Mouse (Mus musculus) liver, embryonic 15.5 days (tissue): ENCODE measurements around the gene Rmdn2. TPM values are rescaled to one million over a fixed set of nuclear protein-coding genes. Genes with fewer than 3 reads are reported as not detected.

Source experiments
- ATAC-seq: fragments of 200-750 bp; cut with Nextera tagmentation; 2 replicates; pipeline ENCODE4 v1.8.0; 2017; ENCODE audit warnings: moderate number of reproducible peaks, mild to moderate bottlenecking, moderate library complexity; ENCODE audit not compliant: insufficient read depth
- H3K27ac ChIP-seq: fragments of 300-500 bp; sonication (generic); replicated peaks from 2 replicates; pipeline ENCODE4 v1.5.1; 2015; ENCODE audit warnings: mild to moderate bottlenecking, inconsistent platforms
- H3K27me3 ChIP-seq: fragments of 300-500 bp; sonication (generic); 2 replicates; pipeline ENCODE4 v1.6.1; 2015; ENCODE audit warnings: mild to moderate bottlenecking, inconsistent platforms
- H3K36me3 ChIP-seq: fragments of 300-500 bp; sonication (generic); replicated peaks from 2 replicates; pipeline ENCODE4 v1.6.1; 2015; ENCODE audit warnings: moderate library complexity, mild to moderate bottlenecking, inconsistent platforms
- H3K4me1 ChIP-seq: fragments of 300-500 bp; sonication (generic); replicated peaks from 2 replicates; pipeline ENCODE4 v1.6.1; 2015; ENCODE audit warnings: inconsistent platforms
- H3K4me2 ChIP-seq: fragments of 300-500 bp; sonication (generic); 2 replicates; pipeline ENCODE4 v1.6.1; 2015; ENCODE audit warnings: moderate library complexity, mild to moderate bottlenecking, inconsistent platforms
- H3K4me3 ChIP-seq: fragments of 300-500 bp; sonication (generic); replicated peaks from 2 replicates; pipeline ENCODE4 v1.5.1; 2015; ENCODE audit warnings: mild to moderate bottlenecking, inconsistent platforms
- H3K9ac ChIP-seq: fragments of 300-500 bp; sonication (generic); 2 replicates; pipeline ENCODE4 v1.6.1; 2015; ENCODE audit warnings: moderate library complexity, mild to moderate bottlenecking, inconsistent platforms
- H3K9me3 ChIP-seq: fragments of 300-500 bp; sonication (generic); replicated peaks from 2 replicates; pipeline ENCODE4 v1.6.1; 2016; ENCODE audit warnings: inconsistent platforms
- WGBS: fragments of 180-500 bp; shearing (Covaris S2); methylation state at CpG from one replicate; pipeline ENCODE4 v1.1.7; 2015; ENCODE audit warnings: mixed read lengths; ENCODE audit not compliant: insufficient replicate concordance; 5-methylcytosine and 5-hydroxymethylcytosine counted together
- polyA plus RNA-seq: library from polyadenylated mRNA; unstranded; fragments of >200 nt; fragmentation: Nextera tagmentation; extraction: Ambion mirVana; gene quantifications from 2 replicates; pipeline ENCODE4 v1.2.1, GENCODE M21; 2015

The Rmdn2 gene
- polyA plus RNA-seq, 1 experiment from 2014 or later = 4.7 TPM

- H3K36me3 ChIP-seq = no peaks in the 10 kb centered on the region
- no peaks in the 10 kb centered on the region for H3K27me3 ChIP-seq
- H3K4me2 ChIP-seq = no peak overlapping the region
- H3K9me3 ChIP-seq = no peaks in the 10 kb centered on the region
- peaks cover 8% of the 10 kb centered on the region for H3K4me1 ChIP-seq
- ATAC-seq = no peak
- H3K9ac ChIP-seq = no peak overlapping the region
- no peak overlapping the region for H3K27ac ChIP-seq
- WGBS = 68% methylated on average over 4 of the region's 4 CpGs
- H3K4me3 ChIP-seq = no peak overlapping the region
Measured at GRCm38 (mm10) chr17:79616621-79617020, 5.0 kb downstream of the Rmdn2 start.

DNA sequence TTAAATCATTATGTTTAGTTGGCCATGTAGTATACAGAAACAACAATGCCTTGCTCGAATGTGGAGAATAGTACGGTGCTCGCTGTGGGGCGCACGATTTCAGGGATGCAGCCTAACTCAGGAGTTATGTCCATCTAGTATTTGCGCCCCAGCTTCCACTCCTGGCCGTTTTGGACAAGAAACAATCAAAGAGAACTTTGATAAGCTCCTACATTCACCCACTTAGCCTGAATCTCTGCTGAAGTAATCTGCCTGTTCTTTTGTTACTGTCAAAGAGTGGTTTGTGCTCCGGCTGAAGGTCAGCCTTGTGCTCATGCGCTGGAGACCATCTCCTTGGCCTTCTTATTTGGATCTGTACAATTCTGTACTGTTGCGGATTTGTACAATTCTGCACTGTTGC is 6.8 kb downstream of the Rmdn2 start:
- Histone ChIP-seq H3K4me1 (peaks cover 8% of the 10 kb centered on the region), H3K27me3 (no peaks in the 10 kb centered on the region), H3K9ac (no peak overlapping the region), H3K4me2 (no peak overlapping the region), H3K9me3 (no peaks in the 10 kb centered on the region), H3K27ac (no peak overlapping the region), H3K4me3 (no peak overlapping the region), H3K36me3 (no peaks in the 10 kb centered on the region)
- 71% methylated on average over 10 of the region's 10 CpGs for WGBS
- ATAC-seq = no peak

DNA sequence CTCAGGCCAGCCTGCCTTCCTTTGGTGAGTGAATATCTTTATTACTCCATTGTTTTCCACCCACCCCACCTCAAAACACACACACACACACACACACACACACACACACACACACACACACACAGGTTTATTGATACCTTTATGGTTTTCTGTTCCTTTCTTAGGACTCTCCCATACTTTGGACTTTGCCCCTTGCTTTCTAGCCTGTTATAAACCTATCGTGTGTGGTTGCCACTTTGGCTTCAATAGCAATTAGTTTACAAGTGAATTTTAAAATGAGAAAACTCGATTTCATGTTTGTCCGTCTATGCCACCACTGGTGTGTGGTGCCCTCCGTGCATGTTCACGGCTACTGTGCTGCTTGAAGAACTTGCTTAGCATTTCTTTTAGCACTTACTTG is 7.3 kb downstream of the Rmdn2 start:
- Histone ChIP-seq H3K36me3 (no peaks in the 10 kb centered on the region), H3K9ac (no peak overlapping the region), H3K4me1 (peaks cover 8% of the 10 kb centered on the region), H3K4me3 (no peak overlapping the region), H3K27ac (no peak overlapping the region), H3K4me2 (no peak overlapping the region), H3K27me3 (no peaks in the 10 kb centered on the region), H3K9me3 (no peaks in the 10 kb centered on the region)
- 78% methylated on average over 5 of the region's 5 CpGs for WGBS
- ATAC-seq = no peak

DNA sequence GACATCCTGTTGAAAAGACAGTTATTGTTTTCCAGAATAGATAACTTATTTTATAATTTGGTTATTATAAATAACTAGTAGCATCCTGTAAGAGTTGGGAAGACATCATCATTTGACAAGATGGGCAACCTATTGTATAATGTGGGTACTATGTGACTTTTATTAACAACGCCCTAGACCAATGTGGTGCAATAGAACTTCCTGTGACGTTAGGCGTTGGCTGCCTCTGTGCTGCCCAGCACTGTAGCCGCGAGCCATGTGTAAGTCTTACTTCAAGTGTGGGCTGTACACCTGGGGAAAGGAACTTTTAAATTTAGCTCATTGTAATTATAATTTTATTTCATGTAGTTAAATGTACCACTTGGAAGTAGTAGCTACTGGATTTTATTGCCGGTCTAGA is 10.4 kb downstream of the Rmdn2 start:
- H3K27ac ChIP-seq = no peak overlapping the region

DNA sequence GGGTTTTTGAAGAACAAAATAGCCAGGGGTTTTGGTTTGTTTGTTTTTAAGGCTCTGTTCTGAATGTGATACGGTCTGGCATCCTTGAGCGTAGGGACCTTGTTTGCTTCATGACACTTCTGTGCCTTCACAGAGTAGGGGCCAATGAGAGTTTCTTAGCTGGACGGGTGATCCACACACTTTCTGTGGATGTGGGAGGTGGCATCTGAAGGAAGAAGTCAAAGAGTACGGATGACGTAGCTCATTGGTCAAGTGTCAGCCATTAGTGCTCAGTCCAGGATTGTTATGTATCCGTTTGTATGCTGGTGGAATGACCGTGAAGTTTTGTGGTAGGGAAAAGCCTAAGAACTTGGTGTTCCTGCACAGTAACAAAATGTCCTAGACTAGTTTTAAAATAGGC is 10.9 kb downstream of the Rmdn2 start:
- Histone ChIP-seq H3K9ac (no peak overlapping the region), H3K27me3 (no peaks in the 10 kb centered on the region), H3K4me2 (no peak overlapping the region), H3K4me3 (no peak overlapping the region), H3K27ac (no peak overlapping the region), H3K9me3 (no peaks in the 10 kb centered on the region), H3K36me3 (no peaks in the 10 kb centered on the region), H3K4me1 (no peaks in the 10 kb centered on the region)
- whole genome bisulfite sequencing = 81% methylated on average over 7 of the region's 7 CpGs
- ATAC-seq = no peak

More for the DNA sequence above, 10.4 kb downstream of the Rmdn2 start:
- Histone ChIP-seq H3K9me3 (no peaks in the 10 kb centered on the region), H3K4me1 (no peaks in the 10 kb centered on the region), H3K27me3 (no peaks in the 10 kb centered on the region), H3K36me3 (no peaks in the 10 kb centered on the region), H3K4me2 (no peak overlapping the region), H3K4me3 (no peak overlapping the region), H3K9ac (no peak overlapping the region)
- no peak for ATAC-seq
- WGBS = 84% methylated on average over 6 of the region's 6 CpGs

- Histone ChIP-seq H3K36me3 (no peaks in the 10 kb centered on the region), H3K27me3 (no peaks in the 10 kb centered on the region), H3K9ac (no peak overlapping the region), H3K9me3 (no peaks in the 10 kb centered on the region), H3K4me3 (no peak overlapping the region), H3K27ac (no peak overlapping the region), H3K4me2 (no peak overlapping the region), H3K4me1 (no peaks in the 10 kb centered on the region)
- ATAC-seq = no peak
- 61% methylated on average over 3 of the region's 3 CpGs for WGBS
Measured at GRCm38 (mm10) chr17:79623841-79624240, 12.2 kb downstream of the Rmdn2 start.

GRCm38 (mm10) chr17:79626241-79626816 is 14.7 kb downstream of the Rmdn2 start:
- WGBS = 73% methylated on average over 12 of the region's 12 CpGs
- Histone ChIP-seq H3K9ac (no peak overlapping the region), H3K27me3 (no peaks in the 10 kb centered on the region), H3K4me2 (no peak overlapping the region), H3K4me3 (no peak overlapping the region), H3K27ac (no peak overlapping the region), H3K4me1 (no peaks in the 10 kb centered on the region), H3K36me3 (no peaks in the 10 kb centered on the region), H3K9me3 (no peaks in the 10 kb centered on the region)
- ATAC-seq = no peak

DNA sequence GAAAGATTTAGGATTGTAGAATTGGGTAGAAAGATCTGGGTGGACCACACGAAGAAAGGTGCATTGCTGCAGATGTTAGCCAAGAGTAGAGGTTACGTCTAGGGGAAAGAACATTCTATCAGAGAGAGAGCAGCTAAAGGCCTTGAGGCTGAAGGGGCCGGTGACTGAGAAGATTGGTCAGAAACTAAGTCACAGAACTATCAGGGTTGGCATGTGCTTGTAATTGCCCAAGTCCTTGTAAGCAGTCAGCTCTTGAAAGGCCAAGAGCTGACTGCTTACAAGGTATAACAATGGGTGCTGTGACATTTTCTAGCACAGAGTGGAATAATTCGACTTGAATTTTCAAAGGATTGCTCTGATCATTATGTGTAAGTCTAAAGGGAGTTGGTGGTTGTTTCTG is 38.2 kb downstream of the Rmdn2 start:
- H3K27me3 ChIP-seq = no peaks in the 10 kb centered on the region
- H3K4me1 ChIP-seq = no peaks in the 10 kb centered on the region
- H3K9me3 ChIP-seq = no peaks in the 10 kb centered on the region

DNA sequence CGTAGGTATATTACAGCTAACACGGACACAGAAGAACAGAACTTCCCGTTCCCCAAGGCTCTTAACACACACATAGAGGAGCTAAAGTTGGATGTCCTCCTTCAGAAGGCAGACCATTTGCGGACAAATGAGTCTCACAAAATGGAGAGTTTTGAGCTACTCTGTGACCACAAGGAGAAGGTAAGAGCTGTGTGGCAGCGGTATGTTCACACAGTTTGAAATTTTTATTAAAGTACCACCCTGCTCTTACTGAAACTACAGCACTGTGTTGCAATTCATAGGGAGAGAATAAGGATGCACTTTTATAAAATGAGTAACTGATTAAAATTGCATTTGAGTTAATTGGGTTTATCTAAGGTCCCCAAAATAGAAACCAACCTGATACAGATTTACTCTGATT is 38.6 kb downstream of the Rmdn2 start:
- Histone ChIP-seq H3K9me3 (no peaks in the 10 kb centered on the region), H3K4me3 (no peak overlapping the region), H3K36me3 (no peaks in the 10 kb centered on the region), H3K27me3 (no peaks in the 10 kb centered on the region), H3K4me1 (no peaks in the 10 kb centered on the region), H3K4me2 (no peak overlapping the region), H3K27ac (no peak overlapping the region), H3K9ac (no peak overlapping the region)
- no peak for ATAC-seq
- 83% methylated on average over 5 of the region's 5 CpGs for WGBS

More for the DNA sequence above, 38.2 kb downstream of the Rmdn2 start:
- Histone ChIP-seq H3K27ac (no peak overlapping the region), H3K36me3 (no peaks in the 10 kb centered on the region), H3K4me3 (no peak overlapping the region), H3K9ac (no peak overlapping the region), H3K4me2 (no peak overlapping the region)
- WGBS = 70% methylated on average over 4 of the region's 4 CpGs
- no peak for ATAC-seq

- no peaks in the 10 kb centered on the region for H3K36me3 ChIP-seq
- H3K27ac ChIP-seq = no peak overlapping the region
- 41% methylated on average over 1 of the region's 1 CpGs for WGBS
- ATAC-seq = no peak
- H3K9ac ChIP-seq = no peak overlapping the region
- H3K4me1 ChIP-seq = no peaks in the 10 kb centered on the region
- no peaks in the 10 kb centered on the region for H3K9me3 ChIP-seq
- no peaks in the 10 kb centered on the region for H3K27me3 ChIP-seq
- H3K4me3 ChIP-seq = no peak overlapping the region
- H3K4me2 ChIP-seq = no peak overlapping the region
Measured at GRCm38 (mm10) chr17:79653171-79653570, 41.5 kb downstream of the Rmdn2 start.

GRCm38 (mm10) chr17:79654187-79654586 is 42.5 kb downstream of the Rmdn2 start:
- no peak for ATAC-seq
- no peaks in the 10 kb centered on the region for H3K27me3 ChIP-seq
- no peak overlapping the region for H3K9ac ChIP-seq
- 56% methylated on average over 3 of the region's 3 CpGs for WGBS
- H3K4me1 ChIP-seq = no peaks in the 10 kb centered on the region
- H3K9me3 ChIP-seq = no peaks in the 10 kb centered on the region
- no peak overlapping the region for H3K4me2 ChIP-seq
- H3K36me3 ChIP-seq = no peaks in the 10 kb centered on the region
- H3K27ac ChIP-seq = no peak overlapping the region
- H3K4me3 ChIP-seq = no peak overlapping the region

DNA sequence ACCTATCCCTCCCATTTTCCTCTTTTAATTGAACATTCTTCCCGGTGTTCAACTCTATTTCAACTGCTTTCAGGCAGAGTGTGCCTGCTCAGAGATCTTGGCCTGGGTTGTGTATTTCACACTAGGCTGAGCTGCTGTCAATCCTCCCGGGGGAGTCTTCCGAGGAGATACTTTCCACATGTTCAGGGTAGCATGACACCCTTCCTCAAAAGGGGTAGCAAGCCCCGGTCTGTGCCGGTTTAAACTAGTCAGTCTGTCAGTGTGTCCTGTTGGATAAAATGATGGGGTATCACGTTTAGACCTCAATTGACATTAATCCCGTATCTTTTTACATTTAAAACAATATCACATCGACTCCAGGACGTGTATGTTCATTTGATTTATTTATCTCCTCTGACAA is 46.1 kb downstream of the Rmdn2 start:
- no peaks in the 10 kb centered on the region for H3K36me3 ChIP-seq
- WGBS = 59% methylated on average over 9 of the region's 9 CpGs

More for the DNA sequence above, 46.1 kb downstream of the Rmdn2 start:
- H3K4me3 ChIP-seq = no peak overlapping the region
- H3K27me3 ChIP-seq = no peaks in the 10 kb centered on the region
- no peaks in the 10 kb centered on the region for H3K4me1 ChIP-seq
- H3K4me2 ChIP-seq = no peak overlapping the region
- H3K27ac ChIP-seq = no peak overlapping the region
- no peaks in the 10 kb centered on the region for H3K9me3 ChIP-seq
- no peak for ATAC-seq
- no peak overlapping the region for H3K9ac ChIP-seq
